Mouse (Mus musculus): ENCODE results near the gene Acsm2. TPM values are rescaled to one million over a fixed set of nuclear protein-coding genes. Genes with fewer than 3 reads are reported as not detected.

The Acsm2 gene
- polyA plus RNA-seq, 1 experiment = not detected

- TF ChIP-seq GATA1 (IDR thresholded peaks at IDR 0.05; ENCODE audit: low read length) = no peak
Measured at GRCm38 (mm10) chr7:119545572-119545971, 8.6 kb upstream of the Acsm2 start.

DNA sequence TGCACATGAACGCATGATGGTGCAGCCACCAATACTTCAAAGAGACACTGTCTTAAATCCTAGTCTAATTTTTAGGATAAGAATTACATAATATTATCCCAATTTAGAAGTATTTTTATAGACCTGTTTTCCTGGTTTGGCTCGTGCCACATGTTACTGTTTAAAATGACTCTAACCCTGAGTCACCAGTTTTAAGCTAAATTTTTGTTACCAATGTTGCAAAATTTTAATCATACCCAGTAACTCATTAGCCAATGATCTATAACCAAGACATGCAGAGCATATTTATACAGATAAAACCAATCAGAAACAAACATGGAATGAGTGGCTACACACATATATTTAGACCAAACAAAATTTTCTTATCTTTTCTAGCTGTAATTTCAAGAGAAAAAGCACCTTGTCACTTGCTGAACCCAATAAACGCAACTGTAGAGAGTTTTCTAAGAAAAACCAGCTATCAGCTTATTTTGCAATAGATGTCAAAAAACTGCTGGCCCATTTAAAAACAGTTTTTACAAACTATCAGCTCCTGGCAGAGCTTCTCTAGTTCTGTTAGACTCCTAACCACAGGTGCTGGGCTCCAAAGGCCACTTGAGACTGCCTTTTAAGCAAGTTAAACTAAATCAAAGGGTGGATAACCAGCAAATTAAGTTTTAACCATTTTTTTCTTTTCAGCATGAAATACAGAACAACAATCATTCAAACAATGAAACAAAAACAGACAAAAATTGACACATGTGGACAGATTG lies 3.5 kb upstream of the Acsm2 start:
- no peak for TF ChIP-seq GATA1 (IDR thresholded peaks at IDR 0.05; ENCODE audit: low read length)

DNA sequence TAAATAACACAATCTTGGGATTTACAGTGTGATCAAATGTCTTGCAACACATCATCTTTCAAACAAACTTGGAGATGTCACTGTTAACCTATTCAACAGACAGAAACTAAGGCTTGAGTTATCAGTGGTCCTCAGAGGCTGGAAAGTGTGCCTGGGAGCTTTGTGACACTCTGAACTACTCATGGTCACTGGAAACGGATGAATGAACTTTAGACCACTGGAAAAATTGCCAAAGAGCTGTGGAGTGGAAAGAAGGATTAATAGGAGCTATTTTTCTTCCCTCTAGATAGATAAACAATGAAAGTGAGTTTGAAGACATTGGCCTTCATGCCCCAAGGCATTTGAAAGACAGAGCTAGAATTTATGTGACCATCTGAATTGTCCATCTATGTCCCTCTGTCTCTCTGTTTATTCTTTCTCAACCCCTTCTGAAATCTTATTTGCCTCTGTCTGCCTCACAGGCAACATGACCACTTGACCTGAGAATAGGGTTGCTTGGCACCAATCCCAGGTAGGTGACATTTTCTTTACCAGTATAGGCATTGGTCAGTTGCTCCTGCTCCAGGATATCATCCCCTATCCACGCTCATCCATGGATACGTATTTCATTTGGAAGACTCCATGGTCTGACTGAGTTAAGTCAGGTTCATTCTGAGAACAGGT lies 5.8 kb downstream of the Acsm2 start:
- TF ChIP-seq GATA1 (IDR thresholded peaks at IDR 0.05; ENCODE audit: low read length) = no peak

GRCm38 (mm10) chr7:119560452-119560835 lies 6.3 kb downstream of the Acsm2 start:
- no peak for TF ChIP-seq GATA1 (IDR thresholded peaks at IDR 0.05; ENCODE audit: low read length)

DNA sequence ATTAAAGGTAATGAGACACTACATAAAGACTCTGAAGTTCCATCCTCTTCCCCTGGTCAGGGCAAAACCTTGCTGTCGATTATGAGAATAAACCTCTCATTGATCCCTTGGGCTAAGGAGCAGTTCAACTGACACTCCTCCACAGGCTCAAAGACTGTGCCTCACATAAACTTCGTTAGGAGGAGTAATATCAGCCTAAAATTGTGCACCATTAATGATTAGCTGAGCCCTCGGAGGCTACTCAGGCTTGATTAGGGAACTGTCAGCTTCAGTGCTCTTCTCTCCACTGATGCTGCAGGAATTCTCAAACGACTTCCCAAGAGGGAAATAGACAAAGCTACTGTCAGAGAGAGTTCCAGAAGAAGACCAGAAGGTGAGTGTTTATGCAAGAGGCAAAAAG lies 7.3 kb downstream of the Acsm2 start:
- TF ChIP-seq GATA1 (IDR thresholded peaks at IDR 0.05; ENCODE audit: low read length) = no peak

DNA sequence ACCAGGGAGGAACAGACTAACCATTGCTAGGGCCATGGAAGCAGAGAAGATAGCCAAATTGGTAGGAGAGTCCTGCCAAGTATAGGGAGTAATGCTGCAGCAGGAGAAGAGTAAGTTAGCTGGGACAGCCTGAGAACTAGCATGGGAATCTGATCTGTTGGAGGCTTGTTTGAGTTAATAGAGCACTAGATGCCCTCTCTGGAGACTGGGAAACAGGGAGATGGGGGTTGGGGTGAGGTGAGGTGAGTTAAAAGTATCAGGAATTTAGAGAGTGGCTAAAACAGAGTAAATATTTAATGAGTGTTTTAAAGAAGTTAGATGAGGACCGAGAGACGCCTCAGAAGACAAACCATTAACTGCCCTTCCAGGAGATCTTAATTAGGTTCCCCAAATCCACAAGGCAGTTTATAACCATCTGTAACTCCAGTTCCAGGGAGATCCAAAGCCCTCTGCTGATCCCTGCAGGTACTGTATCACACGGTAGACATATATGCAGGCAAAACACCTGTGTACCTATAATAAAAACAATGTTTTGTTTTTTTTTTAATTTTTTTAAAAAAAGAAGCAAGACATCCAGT lies 40.5 kb downstream of the Acsm2 start:
- no peak for TF ChIP-seq GATA1 (IDR thresholded peaks at IDR 0.05; ENCODE audit: low read length)

DNA sequence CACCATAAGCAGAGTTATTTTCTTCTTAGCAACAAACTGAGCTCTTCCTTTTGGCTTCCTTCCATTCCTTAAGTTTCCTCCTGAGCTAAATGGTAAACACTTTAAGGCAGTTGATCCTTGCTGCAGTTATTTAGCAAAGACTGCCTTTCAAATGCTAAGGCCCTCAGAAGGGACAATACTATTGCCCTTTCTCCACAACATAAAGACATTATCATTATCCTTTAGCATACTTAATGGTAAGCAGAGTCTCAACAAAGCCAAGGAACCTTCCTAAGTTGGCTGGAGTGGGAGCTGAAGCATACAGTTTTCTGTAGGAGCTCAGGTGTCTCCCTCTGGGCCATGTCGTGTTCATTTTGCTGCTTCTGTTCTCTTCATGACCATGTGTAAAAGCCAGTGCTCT lies 41.2 kb downstream of the Acsm2 start:
- TF ChIP-seq GATA1 (IDR thresholded peaks at IDR 0.05; ENCODE audit: low read length) = no peak

- no peak for TF ChIP-seq GATA1 (IDR thresholded peaks at IDR 0.05; ENCODE audit: low read length)
Measured at GRCm38 (mm10) chr7:119596536-119596935, 42.4 kb downstream of the Acsm2 start.

DNA sequence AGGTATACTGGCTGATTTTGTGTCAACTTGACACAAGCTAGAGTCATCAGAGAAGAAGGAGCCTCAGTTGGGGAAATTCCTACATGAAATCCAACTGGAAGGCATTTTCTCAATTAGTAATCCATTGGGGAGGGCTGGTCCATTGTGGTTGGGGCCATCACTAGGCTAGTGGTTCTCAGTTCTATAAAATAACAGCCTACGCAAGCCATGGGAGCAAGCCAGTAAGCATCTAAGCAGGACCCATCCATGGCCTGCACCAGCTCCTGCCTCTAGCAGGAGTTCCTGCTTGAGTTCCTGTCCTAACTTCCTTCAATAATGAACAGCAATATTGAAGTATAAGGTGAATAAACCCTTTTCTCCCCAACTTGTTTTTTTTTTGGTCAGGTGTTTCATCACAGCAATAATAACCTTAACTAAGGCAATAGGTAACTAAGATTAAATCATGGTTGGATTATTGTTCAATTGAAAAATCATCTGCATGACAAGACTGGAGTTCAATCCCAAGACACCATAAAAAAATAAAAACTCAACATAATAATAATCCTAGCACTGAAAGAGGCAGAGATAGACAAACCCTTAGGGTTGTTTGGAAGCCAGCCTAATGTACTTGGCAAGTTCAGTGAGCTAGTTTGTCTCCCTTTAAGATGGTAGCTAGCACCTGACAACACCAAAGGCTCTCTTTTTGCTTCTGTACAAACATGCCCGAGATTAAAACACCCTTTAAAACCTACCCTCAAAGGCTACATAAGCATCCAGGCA lies 47.2 kb downstream of the Acsm2 start:
- TF ChIP-seq GATA1 (IDR thresholded peaks at IDR 0.05; ENCODE audit: low read length) = no peak

- no peak for TF ChIP-seq GATA1 (IDR thresholded peaks at IDR 0.05; ENCODE audit: low read length)
Measured at GRCm38 (mm10) chr7:119601954-119602317, 47.8 kb downstream of the Acsm2 start.

- TF ChIP-seq GATA1 (IDR thresholded peaks at IDR 0.05; ENCODE audit: low read length) = no peak
Measured at GRCm38 (mm10) chr7:119604903-119605483, 50.9 kb downstream of the Acsm2 start.

DNA sequence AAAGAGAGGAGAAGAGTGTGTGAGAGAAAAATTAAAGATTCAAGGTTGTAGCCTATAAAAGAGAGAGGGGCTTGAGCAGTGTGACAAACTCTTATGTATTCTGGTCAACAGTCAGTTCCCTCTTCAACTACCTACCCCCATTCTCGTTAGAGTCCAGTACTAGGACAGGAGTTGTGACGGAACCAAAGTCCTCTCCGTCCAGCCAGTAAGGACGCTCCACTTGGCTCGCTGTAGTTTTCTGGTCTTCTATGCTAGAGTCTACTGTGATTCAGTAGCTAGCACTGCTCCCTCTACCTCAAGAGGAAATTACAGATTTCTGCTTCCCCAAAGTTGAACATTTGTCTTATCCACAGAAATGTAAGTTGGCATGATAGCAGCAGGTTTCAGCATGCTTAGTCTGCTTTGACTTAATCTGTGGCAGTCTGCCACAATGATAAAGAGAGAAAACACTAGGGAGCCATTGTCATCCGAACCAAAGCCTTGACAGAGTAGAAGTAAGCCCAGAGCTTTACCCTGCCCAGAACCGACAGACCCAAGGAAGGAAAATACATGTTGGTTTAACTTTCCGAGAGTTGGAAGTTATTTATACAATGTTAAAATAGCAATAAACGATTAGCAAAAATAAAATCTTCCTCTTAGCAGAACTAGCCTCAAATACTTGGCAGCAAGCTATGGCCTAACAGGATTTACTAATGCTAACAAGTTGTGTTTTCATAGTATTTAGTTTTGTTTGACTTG lies 52.0 kb downstream of the Acsm2 start:
- TF ChIP-seq GATA1 (IDR thresholded peaks at IDR 0.05; ENCODE audit: low read length) = no peak

DNA sequence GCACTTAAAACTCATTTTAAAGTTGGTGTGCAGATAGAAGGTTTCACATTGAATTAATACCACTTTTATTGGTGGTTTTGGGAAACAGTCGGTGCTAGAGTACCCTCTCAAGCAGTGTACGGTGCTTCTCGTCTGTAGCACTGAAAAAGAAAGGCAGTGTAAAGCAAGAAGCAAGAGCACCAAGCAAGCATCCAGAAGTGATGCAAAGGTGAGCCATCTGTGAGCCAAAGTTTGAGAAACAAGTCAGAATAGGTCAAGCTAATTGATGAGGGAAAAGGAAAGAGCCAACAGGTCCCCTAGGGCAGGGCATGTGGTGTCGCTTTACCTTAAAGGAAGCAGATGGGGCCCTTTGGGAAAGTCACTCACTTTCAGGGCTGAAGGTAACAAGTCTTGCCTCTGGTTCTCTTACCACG lies 52.5 kb downstream of the Acsm2 start, which contains the start of gene Acsm1:
Gene Acsm1 (plus strand): TSS at position 363 of the 413 bp plus-strand sequence.
- TF ChIP-seq GATA1 (IDR thresholded peaks at IDR 0.05; ENCODE audit: low read length) = no peak

GRCm38 (mm10) chr7:119607796-119608515 lies 53.8 kb downstream of the Acsm2 start:
- TF ChIP-seq GATA1 (IDR thresholded peaks at IDR 0.05; ENCODE audit: low read length) = no peak
